Mouse (Mus musculus) heart, postnatal 10 days (tissue): ENCODE measurements around the gene Ndufaf8. TPM values are rescaled to one million over a fixed set of nuclear protein-coding genes. Genes with fewer than 3 reads are reported as not detected.

Experiments
- DNase-seq, 2 experiments: peaks; one replicate each; pipeline ENCODE4 v3.0.0; 2021
- intact Hi-C: fragments of 180-260 bp; cut with DNase I; formaldehyde crosslinking; loops from one replicate; pipeline ENCODE4 v1.15.1; 2025
- total RNA-seq, 2 experiments: library from RNA; stranded (reverse); gene quantifications; 2 replicates each; pipeline ENCODE4 v1.2.3; 2021

The Ndufaf8 gene
- 10 to 100 TPM; 49.3 to 61.9 TPM for total RNA-seq

DNA sequence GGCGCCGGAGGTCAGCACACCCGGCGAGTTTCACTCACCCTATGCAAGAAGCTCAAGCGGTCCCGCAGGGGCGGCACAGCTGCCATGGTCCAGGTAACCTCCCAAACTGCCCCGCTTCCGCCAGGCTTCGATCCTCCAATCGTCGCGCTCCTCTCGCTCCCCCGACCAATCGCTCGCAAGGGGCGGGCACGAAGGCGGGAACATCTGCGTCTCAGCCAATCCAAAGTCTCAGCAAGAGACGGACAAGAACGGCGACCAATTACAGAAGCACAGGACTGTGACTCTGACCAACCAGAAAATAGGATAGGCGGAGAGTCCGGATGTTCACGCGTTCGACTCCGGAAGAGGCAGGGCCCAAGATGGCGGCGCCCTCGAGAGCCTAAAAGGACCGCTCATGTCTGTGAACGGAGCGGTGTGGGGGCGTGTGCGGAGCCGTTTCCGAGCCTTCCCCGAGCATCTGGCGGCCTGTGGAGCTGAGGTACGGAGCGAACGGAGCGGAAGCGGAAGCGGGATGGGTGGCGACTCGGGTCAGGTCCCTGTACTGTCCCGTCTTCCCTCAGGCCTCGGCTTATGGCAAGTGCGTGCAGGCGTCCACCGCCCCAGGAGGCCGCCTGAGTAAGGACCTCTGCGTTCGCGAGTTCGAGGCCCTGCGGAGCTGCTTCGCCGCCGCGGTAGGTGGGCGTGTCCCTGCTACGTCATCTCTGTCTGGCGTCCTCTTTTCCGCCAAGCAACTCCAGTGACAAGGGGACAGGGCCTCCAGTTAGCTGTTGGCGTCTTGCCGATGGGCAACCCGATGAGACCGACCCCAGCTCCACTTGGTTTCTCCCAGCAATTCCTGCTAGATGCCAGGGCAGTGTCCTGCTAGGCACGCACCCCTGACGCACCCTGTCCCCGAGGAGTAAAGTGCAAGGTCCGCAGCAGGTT, at the start of gene Ndufaf8, which contains the start of gene Tepsin:
Ndufaf8 (plus strand) TSS at position 341 of the 924 bp plus-strand sequence.
Tepsin (minus strand) TSS at position 144 of the 924 bp plus-strand sequence.
- DNase-seq: peak; percentile 100
- intact Hi-C loops: no loop called here

- no peak for DNase-seq
- intact Hi-C loops: no loop called here
Measured at GRCm38 (mm10) chr11:120049067-120049466, 49.7 kb upstream of the Ndufaf8 start.

DNA sequence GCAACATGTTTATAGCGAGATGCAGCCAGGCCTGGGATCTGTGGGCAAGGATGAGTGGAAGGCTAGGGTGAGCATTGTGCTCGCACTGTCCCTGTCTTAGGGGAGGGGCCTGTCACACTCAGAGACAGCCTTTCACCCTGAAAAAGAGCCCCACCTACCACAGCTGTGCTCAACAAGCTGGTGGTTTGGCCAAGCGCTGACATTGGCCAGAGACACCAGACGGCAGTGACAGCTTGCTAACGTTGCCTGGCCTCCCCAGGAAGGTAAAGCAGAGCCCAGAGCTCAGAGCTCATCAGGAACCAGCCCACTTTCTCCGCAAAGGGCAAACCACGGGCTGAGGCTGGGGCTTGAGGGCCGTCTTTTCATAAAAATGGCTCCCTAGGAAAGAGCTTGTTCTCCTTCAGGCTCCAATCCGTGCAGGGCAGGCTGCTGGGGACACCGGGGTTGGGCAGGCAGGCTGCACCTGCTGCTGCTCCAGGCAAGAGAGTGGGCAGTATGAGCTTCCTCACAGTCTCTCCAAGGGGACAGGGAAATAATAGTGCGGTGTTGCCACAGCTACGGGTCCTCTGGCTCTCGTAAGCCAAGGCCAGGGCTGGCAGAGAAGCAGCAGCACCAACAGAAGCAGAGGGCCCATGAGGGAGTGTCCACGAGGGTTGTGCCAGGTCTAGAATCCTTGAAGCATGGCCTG, 47.5 kb upstream of the Ndufaf8 start:
- peak in 1 of 2 experiments; percentile 46 for DNase-seq
- intact Hi-C loops: no loop called here

DNA sequence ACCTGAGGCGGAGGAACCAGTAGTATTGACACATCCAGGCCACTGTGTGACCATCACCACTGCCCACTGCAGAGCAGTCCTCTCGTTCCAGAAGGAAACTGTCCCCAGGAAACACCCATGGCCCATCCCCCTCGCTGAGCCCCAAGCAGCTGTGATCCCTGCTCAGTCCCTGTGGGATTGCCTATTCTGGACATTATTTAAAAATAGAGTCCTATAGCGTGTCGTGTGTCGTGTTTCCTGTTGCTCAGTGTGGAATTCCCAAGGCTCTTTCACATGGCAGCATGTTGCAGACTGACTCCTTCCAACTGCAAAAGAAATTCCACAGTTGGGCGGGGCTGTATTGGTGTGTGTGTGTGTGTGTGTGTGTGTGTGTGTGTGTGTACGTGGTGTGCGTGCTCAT, 46.5 kb upstream of the Ndufaf8 start:
- intact Hi-C loops: no loop called here
- peak; percentile 51 to 53 for DNase-seq

GRCm38 (mm10) chr11:120053846-120054245, 44.9 kb upstream of the Ndufaf8 start:
- intact Hi-C loops: no loop called here
- no peak for DNase-seq

GRCm38 (mm10) chr11:120055953-120056732, 42.6 kb upstream of the Ndufaf8 start:
- DNase-seq: no peak
- intact Hi-C loops: no loop called here

- intact Hi-C loops: no loop called here
Measured at GRCm38 (mm10) chr11:120060634-120061033, 38.1 kb upstream of the Ndufaf8 start.

DNA sequence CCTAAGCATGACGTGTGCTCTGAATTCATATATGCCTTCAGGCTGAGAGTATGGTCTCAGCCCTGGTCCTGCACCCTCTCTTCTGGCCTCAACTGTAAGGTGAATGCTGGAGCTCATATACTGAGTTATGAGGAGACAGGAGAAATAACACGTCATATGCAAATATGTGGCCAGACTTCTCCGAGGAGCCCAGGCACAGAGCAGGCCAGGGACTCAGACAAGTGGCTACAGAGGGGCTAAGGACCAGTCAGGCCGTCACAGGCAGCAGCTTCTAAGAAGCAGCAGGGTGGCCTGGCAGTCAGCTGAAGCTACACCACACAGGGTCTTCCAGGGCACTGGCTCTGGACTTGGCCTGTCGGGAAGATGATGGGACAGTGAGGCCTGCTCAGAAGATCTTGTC, 35.4 kb upstream of the Ndufaf8 start:
- intact Hi-C loops: no loop called here
- no peak for DNase-seq

More at GRCm38 (mm10) chr11:120060634-120061033, 38.1 kb upstream of the Ndufaf8 start:
- no peak for DNase-seq

DNA sequence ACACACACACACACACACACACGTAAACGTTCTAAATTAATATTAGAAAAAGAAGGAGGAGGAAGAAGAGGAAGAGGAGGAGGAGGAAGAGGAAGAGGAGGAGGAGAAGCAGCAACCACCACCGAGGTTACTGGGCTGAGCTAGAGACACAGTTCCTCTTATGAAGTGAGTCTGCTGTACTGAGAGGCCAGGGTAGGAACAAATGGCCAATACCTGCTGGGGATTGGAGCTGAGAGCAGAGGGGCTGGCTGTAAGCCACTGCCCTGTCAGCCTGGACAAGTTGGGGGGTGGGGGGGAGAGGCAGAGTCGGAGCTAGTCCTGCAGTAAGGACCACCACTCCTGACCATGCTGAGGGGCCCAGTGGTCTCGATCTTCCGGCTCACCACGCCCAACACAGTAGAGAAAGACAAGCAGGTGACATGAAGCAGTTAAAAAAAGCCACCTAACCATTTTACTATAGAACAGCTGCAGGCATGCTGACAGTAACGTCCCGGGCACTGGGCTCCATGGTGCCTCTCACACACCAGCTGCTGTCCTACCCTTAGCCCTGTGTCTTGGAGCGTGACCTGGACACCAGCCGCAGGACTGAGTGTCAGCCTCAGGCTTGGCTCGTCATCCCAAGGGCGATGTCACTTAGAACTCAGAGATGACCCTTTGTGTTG, 34.6 kb upstream of the Ndufaf8 start:
- DNase-seq: no peak
- intact Hi-C loops: no loop called here

GRCm38 (mm10) chr11:120064668-120065040, 34.1 kb upstream of the Ndufaf8 start:
- intact Hi-C loops: loop anchor here (1.0 to 5.0 kb wide), 2 partner anchors 34 to 52 kb away; no protein-coding TSS in a partner anchor
- DNase-seq: no peak

GRCm38 (mm10) chr11:120065291-120065690, 33.4 kb upstream of the Ndufaf8 start:
- intact Hi-C loops: loop anchor here (1.0 to 5.0 kb wide), 2 partner anchors 35 to 53 kb away; no protein-coding TSS in a partner anchor

DNA sequence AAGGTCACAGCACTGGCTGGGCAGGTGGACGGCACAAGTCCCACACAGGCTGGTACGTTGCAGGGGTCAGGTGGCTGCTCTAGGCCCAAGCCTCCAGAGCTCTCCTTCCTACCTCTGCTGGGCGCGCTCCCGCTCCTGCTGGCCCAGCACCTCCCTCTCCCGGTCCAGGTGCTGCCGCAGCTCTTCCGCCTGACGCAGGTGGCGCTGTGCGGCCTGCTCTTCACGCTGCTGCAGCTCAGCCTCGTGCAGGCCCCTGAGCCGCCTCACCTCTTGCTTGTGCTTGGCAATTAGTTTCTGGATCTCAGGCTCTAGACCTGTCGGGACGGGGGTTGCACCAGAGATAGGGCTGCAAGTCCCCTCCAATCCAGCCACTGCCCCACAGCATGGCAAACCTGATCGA, 30.9 kb upstream of the Ndufaf8 start:
- intact Hi-C loops: loop anchor here (5.0 kb wide), 1 partner anchor 56 kb away; no protein-coding TSS in a partner anchor
- no peak for DNase-seq

More at GRCm38 (mm10) chr11:120065291-120065690, 33.4 kb upstream of the Ndufaf8 start:
- DNase-seq: peak; percentile 52 to 77

GRCm38 (mm10) chr11:120069261-120069660, 29.5 kb upstream of the Ndufaf8 start:
- DNase-seq: no peak
- intact Hi-C loops: loop anchor here (5.0 kb wide), 1 partner anchor 57 kb away; no protein-coding TSS in a partner anchor

- DNase-seq: no peak
- intact Hi-C loops: no loop called here
Measured at GRCm38 (mm10) chr11:120070286-120070930, 28.3 kb upstream of the Ndufaf8 start.

DNA sequence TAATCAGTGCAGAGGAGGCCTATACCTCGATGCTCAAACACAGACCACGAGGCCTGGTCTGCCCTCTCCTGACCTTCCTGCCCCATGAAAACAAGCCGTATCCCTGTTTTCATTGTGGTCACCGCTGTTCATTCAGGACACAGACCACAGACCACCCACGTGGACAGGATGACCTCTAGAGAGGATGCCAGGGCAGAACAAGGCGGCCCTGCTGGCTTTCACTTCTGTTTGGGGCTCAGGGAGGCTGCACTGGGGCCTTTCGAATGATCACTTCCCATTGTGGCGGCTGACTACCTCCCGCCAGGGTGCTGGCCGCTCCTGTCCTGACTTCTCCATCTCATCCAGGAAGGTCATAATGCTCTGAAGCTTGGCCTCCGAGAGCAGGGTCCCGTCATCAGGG, 27.7 kb upstream of the Ndufaf8 start:
- no peak for DNase-seq
- intact Hi-C loops: no loop called here

DNA sequence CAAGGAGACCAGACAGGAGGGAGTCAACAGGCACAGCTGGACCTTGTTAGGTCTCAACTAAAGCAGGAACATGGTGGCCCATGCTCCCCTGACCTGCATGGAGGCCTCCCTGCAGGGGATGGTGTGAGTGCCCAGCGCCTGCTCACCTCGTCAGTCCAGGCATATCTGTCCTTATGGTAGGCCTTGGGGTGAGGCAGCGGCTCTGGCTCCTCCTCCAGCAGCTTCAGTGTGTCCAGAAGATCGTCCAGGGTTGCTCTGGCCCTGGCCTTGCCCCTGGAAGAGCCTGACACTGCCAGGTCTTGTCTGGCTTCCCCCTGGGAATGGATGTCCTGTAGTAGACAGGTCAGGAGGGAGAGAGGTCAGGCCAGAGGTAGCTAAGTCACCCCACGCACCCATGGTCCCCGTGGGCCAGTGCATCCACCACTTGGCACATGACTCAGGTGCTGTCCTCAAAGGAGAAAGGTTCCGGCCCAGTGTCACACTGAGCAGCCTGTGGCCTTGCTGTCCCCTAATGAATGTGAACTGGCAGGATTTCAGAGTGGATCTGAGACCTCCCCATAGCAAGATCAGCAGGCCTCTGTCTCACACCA, 26.9 kb upstream of the Ndufaf8 start:
- intact Hi-C loops: no loop called here
- no peak for DNase-seq

DNA sequence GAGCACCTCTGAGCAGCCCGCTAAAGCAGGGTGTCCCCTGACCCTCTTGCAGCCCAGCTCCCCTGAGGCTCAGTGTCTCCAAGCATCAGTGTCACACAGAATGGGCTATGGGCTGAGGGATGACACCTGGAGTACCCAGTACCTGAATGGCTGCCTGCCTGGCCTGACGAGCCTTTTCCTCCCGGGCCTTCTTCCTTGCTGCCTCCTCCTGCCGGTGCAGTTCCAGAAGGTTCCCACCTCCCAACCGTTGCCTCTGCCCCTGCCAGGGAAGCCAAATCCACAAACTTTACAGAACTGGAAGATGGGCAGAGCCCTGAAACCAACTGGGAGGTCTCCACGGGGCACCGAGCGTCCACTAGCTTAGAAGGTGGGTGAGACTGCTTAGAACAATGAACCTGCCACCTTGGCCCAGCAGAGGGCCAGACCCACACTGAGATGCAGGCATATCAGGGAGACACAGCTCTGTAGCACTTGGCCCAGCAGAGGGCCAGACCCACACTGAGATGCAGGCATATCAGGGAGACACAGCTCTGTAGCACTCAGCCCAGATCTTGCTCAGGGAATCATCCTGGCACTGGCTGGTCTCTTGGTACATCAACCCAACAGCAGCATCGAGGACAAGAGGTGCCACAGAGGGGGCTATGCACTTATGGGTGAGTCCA, 25.6 kb upstream of the Ndufaf8 start:
- intact Hi-C loops: no loop called here
- DNase-seq: no peak

DNA sequence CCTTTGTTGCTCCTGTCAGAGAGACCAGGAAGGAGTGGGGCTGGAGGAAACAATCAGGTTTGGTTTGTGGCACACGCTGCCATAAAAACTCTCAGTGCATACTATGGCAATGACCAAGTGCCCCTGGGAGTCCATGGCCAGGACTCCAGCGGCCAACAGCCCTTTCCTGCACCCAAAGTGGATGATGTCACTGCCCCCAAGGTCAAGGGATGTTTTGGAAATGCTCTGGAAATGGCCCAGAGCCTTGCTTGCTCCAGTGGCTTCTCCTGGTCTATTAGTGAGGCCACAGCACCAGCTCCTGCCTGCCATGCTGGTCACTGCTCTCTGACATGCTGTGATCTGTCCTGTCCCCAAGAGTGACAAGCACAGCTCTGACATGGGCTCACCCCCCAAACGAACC, 22.5 kb upstream of the Ndufaf8 start:
- no peak for DNase-seq
- intact Hi-C loops: no loop called here

- intact Hi-C loops: no loop called here
- no peak for DNase-seq
Measured at GRCm38 (mm10) chr11:120080282-120080681, 18.4 kb upstream of the Ndufaf8 start.
